Mouse (Mus musculus): ENCODE results near the gene Qser1.

DNA sequence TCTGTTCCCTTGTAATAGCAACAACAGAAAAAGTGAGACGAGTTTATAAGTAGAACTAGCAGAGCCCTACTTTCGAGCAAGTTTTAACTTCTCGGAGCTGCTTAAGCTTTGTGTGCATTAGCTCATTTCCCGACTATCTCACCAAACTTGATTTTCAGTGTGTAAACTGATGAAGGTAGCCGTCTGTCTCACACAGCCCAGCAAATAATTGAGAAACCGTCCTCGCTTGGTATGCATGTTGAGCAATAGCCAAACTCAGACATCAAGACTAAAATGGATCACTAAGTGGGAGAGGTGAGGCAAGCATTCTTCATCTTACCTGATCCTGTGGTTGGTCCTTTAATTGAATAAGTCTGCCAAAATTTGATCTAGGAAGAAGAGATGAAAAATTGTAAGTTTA lies 25.2 kb upstream of the Qser1 start:
- TF ChIP-seq POLR2A (IDR thresholded peaks at IDR 0.05; ENCODE audit: insufficient read depth, low read depth, low read length) = no peak
- TF ChIP-seq CTCF (IDR thresholded peaks at IDR 0.05; ENCODE audit: insufficient read depth, low read depth, low read length) = no peak

Data from olfactory bulb, adult 2 months (tissue).